Mouse (Mus musculus): ENCODE data around the gene Gm28490. TPM values are rescaled to one million over a fixed set of nuclear protein-coding genes. Genes with fewer than 3 reads are reported as not detected.
"Not testable (repeated sequence)": the region's sequence is repeated elsewhere in the genome, so short reads cannot be mapped to it uniquely, and the experiment has no call there.

Gene Gm28490
- total RNA-seq (2015) (not detected in 2 replicates), total RNA-seq (2017) (not detected in 2 replicates)

DNA sequence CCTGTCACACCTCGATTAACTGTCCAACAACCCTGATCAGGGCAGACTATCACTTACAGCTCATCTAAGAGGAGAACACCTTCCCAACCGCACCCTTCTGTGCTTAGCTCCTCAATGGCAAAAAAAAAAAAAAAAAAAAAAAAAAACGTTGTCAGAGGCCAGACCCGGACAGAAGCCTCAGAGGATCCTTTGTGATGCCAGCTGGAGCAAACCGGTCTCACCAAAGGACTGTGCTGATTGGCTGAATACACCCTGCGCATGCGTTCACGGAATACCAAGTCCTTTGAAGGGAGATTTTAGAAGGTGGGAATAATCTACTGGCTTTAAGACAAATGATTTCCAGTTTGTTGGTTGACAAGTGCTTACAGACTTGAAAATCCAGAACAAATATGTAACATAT is at the start of gene Gm28490:
Gene Gm28490 (minus strand): TSS at position 101 of the 400 bp plus-strand sequence.
- not testable (repeated sequence) for ATAC-seq (replicated peaks; ENCODE audit: poor library complexity)

All from megakaryocyte progenitor cell, adult 5-6 weeks (primary cell).